Mouse (Mus musculus): ENCODE measurements around the gene Zfp462.

- TF ChIP-seq CHD2 (IDR thresholded peaks at IDR 0.05; ENCODE audit: low read length) (no peak), POLR2AphosphoS2 (IDR thresholded peaks at IDR 0.05; ENCODE audit: low read depth, low read length) (no peak), CTCF (conservative IDR thresholded peaks at IDR 0.05 in 1 of 2, IDR thresholded peaks at IDR 0.05 in 1 of 2; ENCODE audit: low read depth in 2 of 2, low read length in 2 of 2) (no peak), POLR2A (IDR thresholded peaks at IDR 0.05; ENCODE audit: low read depth, low read length) (no peak)
Observed at GRCm38 (mm10) chr4:55033452-55033851, 88.6 kb downstream of the Zfp462 start.
